Mouse (Mus musculus): ENCODE data around the gene Prm1.

GRCm38 (mm10) chr16:10837903-10838302 lies 32.3 kb upstream of the Prm1 start:
- TF ChIP-seq HCFC1 (IDR thresholded peaks at IDR 0.05; ENCODE audit: borderline replicate concordance, insufficient read depth, low read length) (no peak), ZNF384 (IDR thresholded peaks at IDR 0.05; ENCODE audit: low read depth, low read length) (no peak)

Data from ES-E14 (cell line).